Mouse (Mus musculus) heart, postnatal 14 days (tissue): ENCODE measurements around the gene Slc6a1. TPM values are rescaled to one million over a fixed set of nuclear protein-coding genes. Genes with fewer than 3 reads are reported as not detected.
A peak's percentile ranks its signal among the peaks of the same experiment; 100 is the strongest.

Experiments used
- DNase-seq, 2 experiments: peaks; one replicate each; pipeline ENCODE4 v3.0.0; 2021 to 2022
- intact Hi-C: fragments of 180-260 bp; cut with DNase I; formaldehyde crosslinking; loops from one replicate; pipeline ENCODE4 v1.15.1; 2025
- long read RNA-seq, 2 experiments: library from polyadenylated mRNA; stranded (forward); transcript quantifications; one replicate each; pipeline ENCODE4 v2.0.0; 2021
- total RNA-seq, 2 experiments: library from RNA; stranded (reverse); gene quantifications; 2 replicates each; pipeline ENCODE4 v1.2.3; 2021

Slc6a1 gene
- total RNA-seq = under 1 TPM in 1 of 2 experiments, not detected in 1; 0.07 TPM
- long read RNA-seq, experiment 1 = 0 reads
- long read RNA-seq, experiment 2 = 0 reads

GRCm38 (mm10) chr6:114282469-114283277 lies at the start of gene Slc6a1:
Slc6a1 (plus strand) TSS chr6:114282635.
- intact Hi-C loops = no loop called here
- DNase-seq = peak; percentile 44 to 52

- intact Hi-C loops = no loop called here
- no peak for DNase-seq
These were observed 43.4 kb upstream of the Slc6a1 start for GRCm38 (mm10) chr6:114238892-114239644.

GRCm38 (mm10) chr6:114245665-114246064 lies 36.8 kb upstream of the Slc6a1 start:
- intact Hi-C loops = no loop called here
- DNase-seq = no peak

GRCm38 (mm10) chr6:114250311-114250710 lies 32.1 kb upstream of the Slc6a1 start:
- intact Hi-C loops = loop anchor here (2.0 to 5.0 kb wide), 2 partner anchors 162 to 483 kb away; no protein-coding TSS in a partner anchor
- DNase-seq = peak; percentile 67 to 80

GRCm38 (mm10) chr6:114254927-114255326 lies 27.5 kb upstream of the Slc6a1 start:
- intact Hi-C loops = loop anchor here (5.0 kb wide), 1 partner anchor 488 kb away; no protein-coding TSS in a partner anchor
- DNase-seq = no peak

GRCm38 (mm10) chr6:114257762-114258361 lies 24.6 kb upstream of the Slc6a1 start:
- intact Hi-C loops = no loop called here
- no peak for DNase-seq

GRCm38 (mm10) chr6:114258661-114259193 lies 23.7 kb upstream of the Slc6a1 start:
- intact Hi-C loops = no loop called here
- DNase-seq = no peak

GRCm38 (mm10) chr6:114261609-114262008 lies 20.8 kb upstream of the Slc6a1 start:
- no peak for DNase-seq
- intact Hi-C loops = no loop called here

- DNase-seq = no peak
- intact Hi-C loops = no loop called here
These were observed 18.4 kb upstream of the Slc6a1 start for GRCm38 (mm10) chr6:114264010-114264409.

GRCm38 (mm10) chr6:114264426-114264825 lies 18.0 kb upstream of the Slc6a1 start:
- intact Hi-C loops = no loop called here

GRCm38 (mm10) chr6:114266273-114266672 lies 16.2 kb upstream of the Slc6a1 start:
- intact Hi-C loops = no loop called here

More at GRCm38 (mm10) chr6:114264426-114264825, 18.0 kb upstream of the Slc6a1 start:
- no peak for DNase-seq

GRCm38 (mm10) chr6:114267979-114268378 lies 14.5 kb upstream of the Slc6a1 start:
- no peak for DNase-seq
- intact Hi-C loops = no loop called here

More at GRCm38 (mm10) chr6:114266273-114266672, 16.2 kb upstream of the Slc6a1 start:
- no peak for DNase-seq

GRCm38 (mm10) chr6:114269589-114269988 lies 12.8 kb upstream of the Slc6a1 start:
- intact Hi-C loops = no loop called here
- DNase-seq = no peak

- intact Hi-C loops = no loop called here
- DNase-seq = no peak
These were observed 11.6 kb upstream of the Slc6a1 start for GRCm38 (mm10) chr6:114270799-114271198.

GRCm38 (mm10) chr6:114272279-114272678 lies 10.2 kb upstream of the Slc6a1 start:
- intact Hi-C loops = no loop called here
- peak; percentile 70 to 77 for DNase-seq

GRCm38 (mm10) chr6:114273997-114274728 lies 8.3 kb upstream of the Slc6a1 start:
- DNase-seq = no peak
- intact Hi-C loops = no loop called here

GRCm38 (mm10) chr6:114275800-114276199 lies 6.6 kb upstream of the Slc6a1 start:
- intact Hi-C loops = no loop called here
- no peak for DNase-seq

GRCm38 (mm10) chr6:114283278-114283770 lies 889 bp downstream of the Slc6a1 start:
- intact Hi-C loops = no loop called here

GRCm38 (mm10) chr6:114283927-114284703 lies 1.7 kb downstream of the Slc6a1 start:
- intact Hi-C loops = no loop called here
- DNase-seq = no peak

More at GRCm38 (mm10) chr6:114283278-114283770, 889 bp downstream of the Slc6a1 start:
- DNase-seq = no peak
